Mouse (Mus musculus): ENCODE data around the gene Gm20916.
"Not testable (repeated sequence)": the region's sequence is repeated elsewhere in the genome, so short reads cannot be mapped to it uniquely, and the experiment has no call there.

Gm20916 gene

DNA sequence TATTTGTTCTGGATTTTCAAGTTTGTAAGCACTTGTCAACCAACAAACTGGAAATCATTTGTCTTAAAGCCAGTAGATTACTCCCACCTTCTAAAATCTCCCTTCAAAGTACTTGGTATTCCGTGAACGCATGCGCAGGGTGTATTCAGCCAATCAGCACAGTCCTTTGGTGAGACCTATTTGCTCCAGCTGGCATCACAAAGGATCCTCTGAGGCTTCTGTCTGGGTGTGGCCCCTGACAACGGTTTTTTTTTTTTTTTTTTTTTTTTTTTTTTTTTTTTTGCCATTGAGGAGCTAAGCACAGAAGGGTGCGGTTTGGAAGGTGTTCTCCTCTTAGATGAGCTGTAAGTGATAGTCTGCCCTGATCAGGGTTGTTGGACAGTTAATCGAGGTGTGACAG is at the start of gene Gm20916:
Gene Gm20916 (plus strand): TSS at position 301 of the 400 bp plus-strand sequence.
- DNase-seq: not testable (repeated sequence)
